ENCODE assay signal across 37 mouse cellular contexts in genomic region chr11:5514091-5514490, GRCm38 (mm10). TPM values are rescaled to one million over a fixed set of nuclear protein-coding genes. Genes with fewer than 3 reads are reported as not detected.
"Had no signal": no experiment of that assay in that cellular context is flagged by ENCODE, and none has a peak within 500 bp of the region (broad histone marks: within the 10 kb centered on the region; RNA-seq: fewer than 3 reads in every experiment).

No protein-coding gene starts in this region.

- H3K4me1 ChIP-seq: hindbrain, embryonic 12.5 days; intestine, embryonic 15.5 days; limb, embryonic 10.5 days; limb, embryonic 12.5 days had no signal

- ATAC-seq: hindbrain, embryonic 16.5 days; inflammation-experienced regulatory T-cells, adult 6 months; intestine, embryonic 15.5 days; intestine, postnatal 0 days had no signal

- H3K4me3 ChIP-seq: gastrocnemius, adult 2 months; heart, adult 2 months; hindbrain, embryonic 10.5 days; hindbrain, embryonic 12.5 days; intestine, embryonic 15.5 days; layer of hippocampus, adult 2 months; left cerebral cortex, adult 2 months; limb, embryonic 10.5 days; limb, embryonic 12.5 days; liver, embryonic 13.5 days had no signal

- H3K27ac ChIP-seq: gastrocnemius, adult 2 months; heart, adult 2 months; hindbrain, embryonic 10.5 days; hindbrain, embryonic 12.5 days; hindbrain, embryonic 14.5 days; intestine, embryonic 15.5 days; layer of hippocampus, adult 2 months; left cerebral cortex, adult 2 months; limb, embryonic 10.5 days; limb, embryonic 12.5 days; liver, embryonic 13.5 days had no signal

- DNase-seq: gastrocnemius, adult 2 months; gastrocnemius, postnatal 10 days; gastrocnemius, postnatal 25 days; heart, adult 2 months; heart, postnatal 10 days; heart, postnatal 4 days; kidney, adult 18-20 months; kidney, adult 8-10 months; kidney, postnatal 10 days; kidney, postnatal 25 days; kidney, postnatal 4 days; liver; liver, embryonic 13.5 days had no signal

- H3K4me2 ChIP-seq: heart, embryonic 11.5 days; hindbrain, embryonic 12.5 days; hindbrain, embryonic 14.5 days; intestine, embryonic 15.5 days; limb, embryonic 12.5 days; liver, embryonic 11.5 days; liver, embryonic 13.5 days had no signal

- H3K27me3 ChIP-seq: hindbrain, embryonic 12.5 days; intestine, embryonic 15.5 days; limb, embryonic 12.5 days; liver, embryonic 13.5 days had no signal

- H3K36me3 ChIP-seq: hindbrain, embryonic 10.5 days; hindbrain, embryonic 12.5 days; intestine, embryonic 15.5 days; limb, embryonic 10.5 days; limb, embryonic 12.5 days; liver, embryonic 13.5 days had no signal

- H3K9ac ChIP-seq: hindbrain, embryonic 12.5 days; hindbrain, embryonic 14.5 days; intestine, embryonic 15.5 days; limb, embryonic 12.5 days; liver, embryonic 13.5 days had no signal

- H3K9me3 ChIP-seq: hindbrain, embryonic 10.5 days; hindbrain, embryonic 12.5 days; intestine, embryonic 15.5 days; limb, embryonic 10.5 days; limb, embryonic 12.5 days; liver, embryonic 13.5 days had no signal

RNA-seq across cellular contexts. Expression of gene Ankrd36, which starts 55.4 kb away (rescaled TPM):
- total RNA-seq: gastrocnemius, adult 2 months; gastrocnemius, postnatal 10 days; gastrocnemius, postnatal 25 days; gastrocnemius, postnatal 4 days; granulocyte monocyte progenitor cell, adult 5-6 weeks; heart, adult 2 months; heart, postnatal 10 days; heart, postnatal 25 days; heart, postnatal 4 days; layer of hippocampus, adult 2 months; layer of hippocampus, postnatal 10 days; layer of hippocampus, postnatal 25 days; left cerebral cortex, adult 2 months; left cerebral cortex, postnatal 14 days; left cerebral cortex, postnatal 36 days had no signal
- polyA plus RNA-seq: heart, embryonic 14.5 days; heart, embryonic 16.5 days; hindbrain, embryonic 10.5 days; hindbrain, embryonic 14.5 days; hindbrain, embryonic 16.5 days; inflammation-experienced regulatory T-cells, adult 6 months; intestine, postnatal 0 days; kidney, embryonic 14.5 days; kidney, embryonic 16.5 days; limb, embryonic 10.5 days; limb, embryonic 12.5 days had no signal
